Mouse (Mus musculus) bone marrow macrophage, adult 2 months (primary cell): Measurements from ENCODE around the gene Camk2b.
"Not testable (repeated sequence)": the region's sequence is repeated elsewhere in the genome, so short reads cannot be mapped to it uniquely, and the experiment has no call there.

Experiments used
- CTCF ChIP-seq: IDR thresholded peaks from 2 replicates; pipeline ENCODE4 v1.5.1; 2012; ENCODE audit warnings: low read depth, mild to moderate bottlenecking, low read length, moderate library complexity
- POLR2A ChIP-seq: IDR thresholded peaks from 2 replicates; pipeline ENCODE4 v1.6.1; 2012; ENCODE audit warnings: mild to moderate bottlenecking, low read depth, low read length, borderline replicate concordance

- not testable (repeated sequence) for TF ChIP-seq POLR2A, CTCF
Observed at GRCm38 (mm10) chr11:6007010-6007778, 59.0 kb downstream of the Camk2b start.
